Mouse (Mus musculus) small intestine, adult 2 months (tissue): ENCODE data around the gene Gpr139. TPM values are rescaled to one million over a fixed set of nuclear protein-coding genes. Genes with fewer than 3 reads are reported as not detected.

Experiments used
- H3K27ac ChIP-seq: fragments of 200-500 bp; 2 replicates; pipeline ENCODE4 v1.5.1; 2012; ENCODE audit warnings: low read depth, low read length, control low read depth, inconsistent platforms; ENCODE audit not compliant: insufficient read depth
- H3K27me3 ChIP-seq: fragments of 200-500 bp; 2 replicates; pipeline ENCODE4 v1.6.1; 2012; ENCODE audit warnings: mild to moderate bottlenecking, moderate library complexity, low read length, inconsistent platforms; ENCODE audit not compliant: control insufficient read depth, insufficient read depth
- H3K36me3 ChIP-seq: fragments of 200-500 bp; 2 replicates; pipeline ENCODE4 v1.6.1; 2012; ENCODE audit warnings: mild to moderate bottlenecking, low read length, control low read depth, inconsistent platforms; ENCODE audit not compliant: control insufficient read depth, insufficient read depth
- H3K4me1 ChIP-seq: fragments of 200-500 bp; 2 replicates; pipeline ENCODE4 v1.6.1; 2012; ENCODE audit warnings: low read length, inconsistent platforms, mixed read lengths; ENCODE audit not compliant: control insufficient read depth, insufficient read depth, insufficient read length
- H3K4me3 ChIP-seq: fragments of 200-500 bp; 2 replicates; pipeline ENCODE4 v1.5.1; 2012; ENCODE audit warnings: low read depth, mild to moderate bottlenecking, control low read depth, inconsistent platforms, low read length, moderate library complexity
- CTCF ChIP-seq: fragments of 200-500 bp; IDR thresholded peaks from 2 replicates; pipeline ENCODE4 v1.5.1; 2012; ENCODE audit warnings: low read depth, mild to moderate bottlenecking, control low read depth, inconsistent platforms, low read length, moderate library complexity, mixed read lengths; ENCODE audit not compliant: insufficient replicate concordance, insufficient read length; ENCODE audit errors: extremely low read depth
- POLR2A ChIP-seq: fragments of 200-500 bp; IDR thresholded peaks from 2 replicates; pipeline ENCODE4 v1.6.1; 2012; ENCODE audit warnings: low read depth, mild to moderate bottlenecking, control low read depth, inconsistent platforms, low read length, moderate library complexity
- WGBS: fragments of 180-500 bp; shearing (Covaris S2); methylation state at CpG from one replicate; pipeline ENCODE4 v1.1.7; 2018; 5-methylcytosine and 5-hydroxymethylcytosine counted together
- polyA plus RNA-seq: library from polyadenylated mRNA; depleted of rRNA; stranded (reverse); fragments of >200 nt; gene quantifications from 2 replicates; pipeline ENCODE4 v1.2.3, GENCODE M21; 2012; rRNA removed

Gene Gpr139
- not detected in 2 replicates for polyA plus RNA-seq

DNA sequence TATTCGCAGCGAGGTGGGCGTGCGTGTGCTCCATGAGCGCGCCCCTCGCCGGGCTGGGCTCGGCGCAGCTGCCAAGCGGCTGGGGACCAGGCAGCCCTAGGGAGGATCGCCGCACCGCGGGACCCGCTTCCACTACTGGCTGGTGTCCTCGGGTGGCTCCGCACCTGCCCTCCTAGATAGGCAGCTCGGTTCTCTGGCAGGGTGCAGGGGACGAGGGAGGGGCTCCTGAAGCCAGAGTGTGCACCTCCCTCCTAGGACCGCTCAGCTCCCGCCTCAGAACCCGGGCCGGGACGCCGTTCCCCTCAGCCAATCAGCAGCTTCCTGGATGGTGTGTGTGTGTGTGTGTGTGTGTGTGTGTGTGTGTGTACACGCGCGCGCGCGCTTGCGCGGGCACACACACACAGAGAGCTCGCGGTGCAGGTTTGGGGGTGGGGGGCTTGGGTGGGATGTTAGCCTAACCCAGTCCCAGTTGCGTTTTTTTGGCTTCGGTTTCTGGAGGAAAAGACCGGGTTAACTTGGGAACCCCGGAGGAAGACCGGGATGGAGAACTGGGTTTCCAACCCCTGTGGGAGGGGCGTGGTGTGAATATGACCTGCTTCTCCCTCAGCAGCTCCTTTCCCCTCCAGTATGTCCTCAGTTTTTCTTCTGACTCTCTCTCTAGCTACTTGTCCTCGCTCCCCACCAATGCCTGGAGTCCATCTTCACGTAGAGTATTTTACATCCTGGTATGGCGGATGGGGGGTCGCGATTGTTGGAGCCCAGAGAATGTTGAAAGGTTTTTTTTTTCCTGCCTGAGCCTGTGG lies at the start of gene Gpr139:
TSS of gene Gpr139 (minus strand) at position 263 of the 803 bp plus-strand sequence.
- Histone ChIP-seq H3K27me3 (no peaks in the 10 kb centered on the region), H3K4me3 (no peak within 1 kb of the TSS), H3K4me1 (no peaks in the 10 kb centered on the region), H3K36me3 (no peaks in the 10 kb centered on the region), H3K27ac (no peak within 1 kb of the TSS)
- TF ChIP-seq CTCF, result no peak
- TF ChIP-seq POLR2A, result no peak
- WGBS, result 3% methylated on average over 47 of the region's 47 CpGs

GRCm38 (mm10) chr7:119230971-119231370 lies 46.6 kb upstream of the Gpr139 start:
- H3K36me3 ChIP-seq, result no peaks in the 10 kb centered on the region
- TF ChIP-seq POLR2A (no peak), CTCF (no peak)
- H3K4me3 ChIP-seq, result no peak overlapping the region
- 46% methylated on average over 3 of the region's 3 CpGs for WGBS
- H3K4me1 ChIP-seq, result no peaks in the 10 kb centered on the region
- no peak overlapping the region for H3K27ac ChIP-seq
- no peaks in the 10 kb centered on the region for H3K27me3 ChIP-seq

GRCm38 (mm10) chr7:119222706-119223105 lies 38.3 kb upstream of the Gpr139 start:
- WGBS, result 85% methylated on average over 4 of the region's 4 CpGs
- Histone ChIP-seq H3K36me3 (no peaks in the 10 kb centered on the region), H3K27ac (no peak overlapping the region), H3K4me1 (no peaks in the 10 kb centered on the region), H3K4me3 (no peak overlapping the region), H3K27me3 (no peaks in the 10 kb centered on the region)
- no peak for TF ChIP-seq CTCF
- no peak for TF ChIP-seq POLR2A

GRCm38 (mm10) chr7:119219121-119219520 lies 34.7 kb upstream of the Gpr139 start:
- 97% methylated on average over 2 of the region's 2 CpGs for WGBS
- Histone ChIP-seq H3K4me1 (no peaks in the 10 kb centered on the region), H3K27me3 (no peaks in the 10 kb centered on the region), H3K36me3 (no peaks in the 10 kb centered on the region), H3K4me3 (no peak overlapping the region), H3K27ac (no peak overlapping the region)
- no peak for TF ChIP-seq CTCF

- 72% methylated on average over 3 of the region's 3 CpGs for WGBS
- H3K27ac ChIP-seq, result no peak overlapping the region
- no peak overlapping the region for H3K4me3 ChIP-seq
- no peaks in the 10 kb centered on the region for H3K4me1 ChIP-seq
- TF ChIP-seq CTCF (no peak), POLR2A (no peak)
- H3K36me3 ChIP-seq, result no peaks in the 10 kb centered on the region
- no peaks in the 10 kb centered on the region for H3K27me3 ChIP-seq
Measured at GRCm38 (mm10) chr7:119207251-119207650, 22.8 kb upstream of the Gpr139 start.

- H3K4me3 ChIP-seq, result no peak overlapping the region
- no peak overlapping the region for H3K27ac ChIP-seq
- TF ChIP-seq POLR2A (no peak), CTCF (no peak)
- no peaks in the 10 kb centered on the region for H3K4me1 ChIP-seq
- no peaks in the 10 kb centered on the region for H3K27me3 ChIP-seq
- no peaks in the 10 kb centered on the region for H3K36me3 ChIP-seq
- WGBS, result 12% methylated on average over 11 of the region's 11 CpGs
Measured at GRCm38 (mm10) chr7:119186374-119186773, 2.0 kb upstream of the Gpr139 start.

DNA sequence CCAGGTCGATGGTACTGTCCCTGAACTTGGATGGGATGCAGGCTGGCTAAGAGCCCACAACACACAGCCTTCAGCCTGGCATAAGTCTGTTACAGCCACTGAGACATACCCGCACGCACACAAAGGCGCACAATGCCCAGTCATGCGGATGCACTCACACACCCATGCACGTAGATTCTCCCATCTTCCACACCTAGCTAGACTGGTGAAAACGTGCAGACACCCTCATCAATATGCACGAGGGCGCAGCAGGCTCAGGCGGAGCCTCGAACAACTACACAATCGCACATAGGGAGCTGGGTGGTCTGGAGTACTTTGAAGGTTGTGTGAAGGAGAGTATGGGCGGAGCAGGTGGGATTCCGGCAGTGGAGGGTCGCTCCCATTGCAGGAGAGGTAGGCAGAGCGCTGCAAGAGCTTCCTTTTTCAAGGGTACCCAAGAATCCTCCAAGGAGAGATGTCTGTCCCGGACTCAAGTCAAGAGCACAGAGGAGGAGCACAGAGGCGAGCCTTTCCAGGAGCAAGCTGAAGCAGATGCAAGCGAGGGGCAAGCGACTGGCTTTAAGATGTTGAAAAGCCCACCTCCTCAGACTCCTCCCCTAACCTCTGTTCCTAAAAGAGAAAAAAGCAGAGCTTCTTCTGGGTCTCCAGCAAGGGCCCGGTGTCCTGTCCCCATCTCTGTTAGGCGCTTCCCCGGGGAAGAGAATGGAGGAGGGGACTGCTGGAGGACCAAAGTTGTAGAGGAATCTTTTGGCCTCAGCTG lies 958 bp upstream of the Gpr139 start:
- Histone ChIP-seq H3K4me3 (no peak overlapping the region), H3K27ac (no peak overlapping the region), H3K4me1 (no peaks in the 10 kb centered on the region), H3K27me3 (no peaks in the 10 kb centered on the region), H3K36me3 (no peaks in the 10 kb centered on the region)
- 8% methylated on average over 23 of the region's 23 CpGs for WGBS
- TF ChIP-seq POLR2A (no peak), CTCF (no peak)
